16 mouse cellular contexts compared by ENCODE assay signal in the genomic region with DNA sequence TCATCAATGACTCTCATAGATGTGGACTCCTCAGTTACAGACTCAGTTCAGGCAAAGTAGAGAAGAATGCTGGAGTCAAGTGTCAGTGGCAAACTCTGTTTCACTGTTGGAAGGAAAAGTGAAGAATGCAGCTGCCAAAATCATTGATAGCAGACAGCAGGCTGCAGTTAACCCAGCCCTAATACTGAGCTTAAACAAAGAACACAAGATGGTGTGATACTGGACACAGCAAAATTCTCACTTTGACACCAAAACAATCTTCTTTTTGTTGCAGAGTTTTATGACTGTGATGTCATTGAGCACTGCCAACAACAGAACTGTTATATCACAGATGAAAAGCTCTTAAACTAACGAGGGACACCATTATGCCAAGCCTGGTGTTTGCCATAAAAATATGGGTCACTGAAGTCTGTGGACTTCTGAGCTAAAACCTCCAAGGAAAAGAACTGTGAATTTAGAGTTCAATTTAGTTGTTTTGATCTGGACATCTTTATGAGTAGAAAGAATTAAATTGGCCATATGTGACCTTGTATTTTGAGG.
"Had no signal": no experiment of that assay in that cellular context is flagged by ENCODE, and none has a peak within 500 bp of the region (broad histone marks: within the 10 kb centered on the region; RNA-seq: fewer than 3 reads in every experiment).

No protein-coding gene starts in this region.

- H3K27ac ChIP-seq: kidney, embryonic 15.5 days; limb, embryonic 12.5 days; liver, embryonic 15.5 days; midbrain, embryonic 10.5 days; midbrain, embryonic 15.5 days; neural tube, embryonic 12.5 days; stomach, postnatal 0 days had no signal

- H3K27me3 ChIP-seq: kidney, embryonic 15.5 days; limb, embryonic 12.5 days; liver, embryonic 15.5 days; midbrain, embryonic 15.5 days; neural tube, embryonic 12.5 days had no signal

- DNase-seq: kidney, adult 2 months; layer of hippocampus, postnatal 36 days; lung, adult 2 months; lung, postnatal 36 days; right cerebral cortex, postnatal 14 days; thymus, postnatal 4 days had no signal

- H3K9ac ChIP-seq: kidney, embryonic 15.5 days; limb, embryonic 12.5 days; liver, embryonic 15.5 days; midbrain, embryonic 15.5 days; neural tube, embryonic 12.5 days had no signal

- H3K4me1 ChIP-seq: kidney, embryonic 15.5 days; liver, embryonic 15.5 days; midbrain, embryonic 10.5 days; midbrain, embryonic 15.5 days; neural tube, embryonic 12.5 days had no signal

- H3K4me3 ChIP-seq: kidney, embryonic 15.5 days; limb, embryonic 12.5 days; liver, embryonic 15.5 days; midbrain, embryonic 10.5 days; midbrain, embryonic 15.5 days; neural tube, embryonic 12.5 days had no signal

- H3K9me3 ChIP-seq: kidney, embryonic 15.5 days; limb, embryonic 12.5 days; liver, embryonic 15.5 days; midbrain, embryonic 10.5 days; midbrain, embryonic 15.5 days; neural tube, embryonic 12.5 days had no signal

- H3K4me2 ChIP-seq: kidney, embryonic 15.5 days; limb, embryonic 12.5 days; liver, embryonic 11.5 days; liver, embryonic 15.5 days; midbrain, embryonic 15.5 days; neural tube, embryonic 12.5 days had no signal

- H3K36me3 ChIP-seq: kidney, embryonic 15.5 days; limb, embryonic 12.5 days; liver, embryonic 15.5 days; midbrain, embryonic 10.5 days; midbrain, embryonic 15.5 days; neural tube, embryonic 12.5 days had no signal

- ATAC-seq: intestine, embryonic 16.5 days; lung, postnatal 0 days; midbrain, embryonic 15.5 days had no signal
